Mouse (Mus musculus) stomach, embryonic 16.5 days (tissue): ENCODE measurements at regions not wholly inside any gene's neighbourhood (a gene's known extent, or its start where the extent isn't known, plus 50 kb on each side); places are given as distances from the start of the nearest gene placed in this dataset.

Experiments
- ATAC-seq: fragments of 200-750 bp; cut with Nextera tagmentation; 2 replicates; pipeline ENCODE4 v1.8.0; 2017; ENCODE audit warnings: moderate number of reproducible peaks, moderate TSS enrichment; ENCODE audit not compliant: insufficient read depth, low FRiP score
- H3K27ac ChIP-seq: fragments of 300-500 bp; sonication (generic); 2 replicates; pipeline ENCODE4 v1.5.1; 2014; ENCODE audit warnings: low read length
- H3K27me3 ChIP-seq: fragments of 300-500 bp; sonication (generic); 2 replicates; pipeline ENCODE4 v1.6.1; 2014; ENCODE audit warnings: low read length, control low read depth, mixed read lengths; ENCODE audit not compliant: control insufficient read depth, insufficient read depth
- H3K36me3 ChIP-seq: fragments of 300-500 bp; sonication (generic); 2 replicates; pipeline ENCODE4 v1.6.1; 2014; ENCODE audit warnings: low read length; ENCODE audit not compliant: control insufficient read depth, insufficient read depth
- H3K4me1 ChIP-seq: fragments of 300-500 bp; sonication (generic); 2 replicates; pipeline ENCODE4 v1.6.1; 2014; ENCODE audit warnings: low read length, control low read depth, mixed read lengths; ENCODE audit not compliant: control insufficient read depth, insufficient read depth
- H3K4me2 ChIP-seq: fragments of 300-500 bp; sonication (generic); 2 replicates; pipeline ENCODE4 v1.6.1; 2014; ENCODE audit warnings: low read depth, low read length, mixed read lengths
- H3K4me3 ChIP-seq: fragments of 300-500 bp; sonication (generic); replicated peaks from 2 replicates; pipeline ENCODE4 v1.5.1; 2014; ENCODE audit warnings: mild to moderate bottlenecking, low read length
- H3K9ac ChIP-seq: fragments of 300-500 bp; sonication (generic); 2 replicates; pipeline ENCODE4 v1.6.1; 2014; ENCODE audit warnings: low read length
- H3K9me3 ChIP-seq: fragments of 300-500 bp; sonication (generic); replicated peaks from 2 replicates; pipeline ENCODE4 v1.6.1; 2016; ENCODE audit warnings: low read length, control low read depth; ENCODE audit not compliant: control insufficient read depth
- WGBS: fragments of 180-500 bp; shearing (Covaris S2); extraction: QIAGEN DNeasy Blood & Tissue Kit; methylation state at CpG from one replicate; pipeline ENCODE4 v1.1.7; 2014; 5-methylcytosine and 5-hydroxymethylcytosine counted together

DNA sequence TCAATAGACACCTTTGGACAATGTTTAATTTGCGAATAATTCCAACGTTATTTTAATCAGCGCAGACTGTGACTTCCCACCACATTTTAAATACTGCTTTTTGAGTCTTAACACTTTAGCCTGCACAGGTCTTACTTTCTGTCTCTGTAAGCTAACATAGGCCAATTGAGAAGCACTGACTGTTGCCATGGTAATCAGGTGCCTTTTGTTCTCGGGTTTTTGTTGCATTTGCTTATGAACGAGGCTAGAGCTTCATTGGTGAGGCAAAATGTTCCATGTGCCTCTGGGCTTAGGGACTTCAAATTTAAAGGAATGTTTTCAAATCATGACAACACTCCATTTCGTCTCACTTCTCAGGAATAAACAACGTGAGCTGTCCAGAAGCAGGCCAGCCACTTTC is 269.7 kb downstream of the Pdcd6ip start:
- 69% methylated on average over 7 of the region's 7 CpGs for WGBS
- no peak overlapping the region for H3K9ac ChIP-seq
- no peaks in the 10 kb centered on the region for H3K27me3 ChIP-seq
- no peaks in the 10 kb centered on the region for H3K36me3 ChIP-seq
- H3K27ac ChIP-seq, result no peak overlapping the region
- H3K9me3 ChIP-seq, result no peaks in the 10 kb centered on the region
- H3K4me3 ChIP-seq, result no peak overlapping the region
- no peak for ATAC-seq
- no peak overlapping the region for H3K4me2 ChIP-seq
- H3K4me1 ChIP-seq, result no peaks in the 10 kb centered on the region

DNA sequence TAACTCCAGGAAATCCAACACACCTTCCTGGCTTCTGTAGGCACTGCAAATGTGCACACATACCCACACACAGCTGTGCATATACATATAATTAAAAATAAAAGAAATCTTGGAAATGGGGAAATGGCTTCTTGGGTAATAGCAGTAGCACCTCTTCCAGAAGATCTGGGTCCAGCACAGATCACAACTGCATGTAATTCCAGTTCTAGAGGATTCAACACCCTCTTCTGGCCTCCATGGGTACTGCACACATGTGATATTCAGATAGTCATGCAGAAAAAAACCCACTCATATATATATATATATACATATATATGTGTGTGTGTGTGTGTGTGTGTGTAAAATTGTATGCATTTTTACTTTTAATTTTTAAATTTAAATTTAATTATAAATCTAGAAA is 272.1 kb downstream of the Pdcd6ip start:
- H3K4me1 ChIP-seq, result no peaks in the 10 kb centered on the region
- no peak for ATAC-seq
- no peak overlapping the region for H3K4me2 ChIP-seq
- no peak overlapping the region for H3K4me3 ChIP-seq
- no peak overlapping the region for H3K27ac ChIP-seq
- H3K9me3 ChIP-seq, result no peaks in the 10 kb centered on the region
- no peaks in the 10 kb centered on the region for H3K27me3 ChIP-seq
- no peaks in the 10 kb centered on the region for H3K36me3 ChIP-seq
- H3K9ac ChIP-seq, result no peak overlapping the region

DNA sequence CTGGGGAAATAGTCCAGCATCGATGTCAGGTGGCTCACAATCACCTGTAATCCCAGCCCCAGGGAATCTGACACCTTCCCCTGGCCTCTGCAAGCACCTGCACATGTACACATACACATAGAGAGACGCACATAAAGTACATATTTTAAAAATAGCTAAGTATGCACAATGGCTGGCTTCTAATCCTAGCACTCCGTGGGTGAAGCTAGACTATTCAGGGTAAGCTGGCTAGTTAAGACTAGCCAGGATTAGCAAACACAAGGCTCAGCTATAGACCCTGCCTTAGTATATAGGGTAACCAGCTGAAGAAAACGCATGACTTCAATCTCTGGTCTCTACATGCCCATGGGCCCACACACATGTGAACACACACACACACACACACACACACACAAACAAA is 274.6 kb downstream of the Pdcd6ip start:
- no peak overlapping the region for H3K4me2 ChIP-seq
- H3K4me3 ChIP-seq, result no peak overlapping the region
- no peak overlapping the region for H3K27ac ChIP-seq
- ATAC-seq, result no peak
- no peaks in the 10 kb centered on the region for H3K9me3 ChIP-seq
- H3K27me3 ChIP-seq, result no peaks in the 10 kb centered on the region
- H3K9ac ChIP-seq, result no peak overlapping the region
- no peaks in the 10 kb centered on the region for H3K4me1 ChIP-seq
- WGBS, result 64% methylated on average over 4 of the region's 4 CpGs
- H3K36me3 ChIP-seq, result no peaks in the 10 kb centered on the region

DNA sequence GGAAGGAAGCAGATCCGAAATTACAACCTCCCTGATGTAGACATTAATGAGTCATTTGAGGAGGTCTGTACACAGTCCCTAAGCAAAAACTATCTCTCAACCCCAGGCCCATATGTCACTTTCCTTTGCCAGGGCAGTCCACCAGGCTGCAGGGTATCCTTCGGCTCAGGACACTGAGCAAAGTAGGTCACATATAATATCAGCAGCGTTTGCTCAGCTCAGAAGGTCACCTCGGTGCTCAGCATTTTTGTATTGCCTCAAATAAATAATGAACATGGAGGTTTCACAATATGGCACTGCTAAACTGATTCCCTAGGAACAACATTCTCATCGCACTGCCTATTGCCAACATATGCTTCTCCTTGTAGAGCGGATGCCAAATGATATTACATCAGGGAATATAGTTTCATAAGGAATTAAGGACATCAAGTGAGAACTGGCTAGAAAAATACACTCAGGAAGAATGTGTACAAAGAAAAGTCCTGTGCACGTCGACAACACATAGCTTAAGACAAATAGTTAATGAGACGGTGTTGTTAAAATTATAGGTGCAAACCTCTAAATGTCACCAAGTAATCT is 275.4 kb downstream of the Pdcd6ip start:
- Histone ChIP-seq H3K4me2 (no peak overlapping the region), H3K27ac (no peak overlapping the region), H3K27me3 (no peaks in the 10 kb centered on the region), H3K4me1 (no peaks in the 10 kb centered on the region), H3K9me3 (no peaks in the 10 kb centered on the region), H3K4me3 (no peak overlapping the region), H3K36me3 (no peaks in the 10 kb centered on the region), H3K9ac (no peak overlapping the region)
- WGBS, result 81% methylated on average over 9 of the region's 9 CpGs
- no peak for ATAC-seq

DNA sequence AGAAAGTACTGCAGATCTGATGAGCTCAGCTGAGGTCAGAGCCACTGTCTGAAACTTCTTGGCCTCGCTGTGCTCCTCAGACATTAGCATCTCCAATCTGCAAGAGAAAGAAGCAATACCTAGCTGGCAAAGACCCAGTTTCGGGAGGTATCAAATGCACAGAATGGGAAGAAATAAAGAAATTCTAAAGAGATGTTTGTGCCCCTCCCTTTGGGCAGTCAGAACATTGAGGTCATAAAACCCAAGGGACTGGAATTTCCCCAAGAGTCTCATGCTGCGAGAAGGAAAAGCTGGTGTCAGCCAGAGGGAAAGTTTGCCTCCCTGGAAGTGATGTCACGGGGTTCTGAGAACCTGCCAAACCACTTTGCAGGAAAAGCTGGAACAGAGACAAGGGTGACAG is 277.6 kb downstream of the Pdcd6ip start:
- H3K4me3 ChIP-seq, result no peak overlapping the region
- no peak for ATAC-seq
- 73% methylated on average over 4 of the region's 4 CpGs for WGBS
- H3K9me3 ChIP-seq, result no peaks in the 10 kb centered on the region
- H3K9ac ChIP-seq, result no peak overlapping the region
- no peaks in the 10 kb centered on the region for H3K27me3 ChIP-seq
- no peaks in the 10 kb centered on the region for H3K36me3 ChIP-seq
- no peak overlapping the region for H3K4me2 ChIP-seq
- no peaks in the 10 kb centered on the region for H3K4me1 ChIP-seq
- no peak overlapping the region for H3K27ac ChIP-seq

DNA sequence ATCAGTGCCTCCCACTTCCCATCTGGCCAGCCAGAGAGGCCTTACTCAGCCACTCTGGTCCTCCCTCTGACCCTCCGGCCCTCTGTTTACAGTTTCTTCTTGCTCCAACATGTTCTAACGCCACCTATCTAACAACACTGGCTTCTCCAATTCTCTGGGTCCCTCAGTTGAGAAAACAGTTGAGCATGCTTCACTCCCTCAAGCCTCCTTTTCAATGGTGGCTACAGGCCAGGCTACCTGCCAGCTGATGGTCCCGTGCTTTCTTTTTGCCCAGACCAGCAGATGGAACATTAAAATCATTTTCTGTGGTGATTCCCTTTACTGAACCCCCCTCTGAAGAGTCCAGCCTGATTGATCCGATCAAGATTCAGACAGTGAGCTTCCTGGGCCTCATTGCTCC is 280.8 kb downstream of the Pdcd6ip start:
- H3K4me3 ChIP-seq, result no peak overlapping the region
- no peak overlapping the region for H3K4me2 ChIP-seq
- no peaks in the 10 kb centered on the region for H3K9me3 ChIP-seq
- no peaks in the 10 kb centered on the region for H3K27me3 ChIP-seq
- no peaks in the 10 kb centered on the region for H3K36me3 ChIP-seq
- no peaks in the 10 kb centered on the region for H3K4me1 ChIP-seq
- no peak overlapping the region for H3K27ac ChIP-seq
- no peak overlapping the region for H3K9ac ChIP-seq
- ATAC-seq, result no peak
- 64% methylated on average over 4 of the region's 4 CpGs for WGBS

DNA sequence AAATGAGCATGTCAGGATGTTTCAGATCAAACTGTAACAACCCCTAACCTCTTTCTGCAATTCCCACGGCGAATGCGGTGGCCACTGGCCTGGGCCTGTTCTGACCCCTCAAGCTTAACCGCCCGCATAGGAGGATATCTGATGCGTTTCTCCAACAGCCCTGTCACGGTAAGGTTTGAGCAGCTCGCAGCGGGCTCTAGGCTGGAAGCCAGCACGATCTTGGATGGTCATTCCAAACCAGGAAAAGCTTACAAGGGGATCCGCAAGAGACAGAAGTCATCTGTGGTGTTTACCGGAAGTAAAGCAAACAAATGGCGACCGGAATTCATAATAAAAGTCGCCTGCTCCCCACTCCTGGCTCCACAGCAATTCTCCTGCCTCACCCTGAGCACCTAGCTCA is 281.7 kb downstream of the Pdcd6ip start:
- Histone ChIP-seq H3K4me3 (no peak overlapping the region), H3K9me3 (no peaks in the 10 kb centered on the region), H3K4me1 (no peaks in the 10 kb centered on the region), H3K9ac (no peak overlapping the region), H3K27ac (no peak overlapping the region), H3K4me2 (no peak overlapping the region), H3K27me3 (no peaks in the 10 kb centered on the region), H3K36me3 (no peaks in the 10 kb centered on the region)
- ATAC-seq, result no peak
- WGBS, result 84% methylated on average over 15 of the region's 15 CpGs

DNA sequence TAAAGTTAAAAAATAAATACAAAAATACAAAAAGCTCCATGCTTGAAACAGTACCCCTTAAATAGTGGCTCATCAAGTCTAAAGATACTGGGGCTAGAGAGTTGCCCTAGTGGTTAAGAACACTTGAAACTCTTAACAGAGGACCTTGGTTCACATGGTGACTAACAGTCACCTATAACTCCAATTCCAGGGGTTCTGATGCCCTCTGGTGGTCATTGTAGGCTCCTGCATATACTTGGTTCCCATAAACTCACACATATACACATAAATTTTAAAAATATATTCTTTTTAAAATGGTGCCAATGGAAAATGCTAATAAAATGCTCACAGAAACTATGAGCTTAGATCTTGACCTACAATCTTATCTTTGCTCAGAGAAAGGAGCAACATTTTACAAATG is 286.4 kb downstream of the Pdcd6ip start:
- Histone ChIP-seq H3K9ac (no peak overlapping the region), H3K9me3 (no peaks in the 10 kb centered on the region), H3K4me3 (no peak overlapping the region), H3K4me2 (no peak overlapping the region), H3K4me1 (no peaks in the 10 kb centered on the region), H3K27ac (no peak overlapping the region), H3K36me3 (no peaks in the 10 kb centered on the region), H3K27me3 (no peaks in the 10 kb centered on the region)
- no peak for ATAC-seq

DNA sequence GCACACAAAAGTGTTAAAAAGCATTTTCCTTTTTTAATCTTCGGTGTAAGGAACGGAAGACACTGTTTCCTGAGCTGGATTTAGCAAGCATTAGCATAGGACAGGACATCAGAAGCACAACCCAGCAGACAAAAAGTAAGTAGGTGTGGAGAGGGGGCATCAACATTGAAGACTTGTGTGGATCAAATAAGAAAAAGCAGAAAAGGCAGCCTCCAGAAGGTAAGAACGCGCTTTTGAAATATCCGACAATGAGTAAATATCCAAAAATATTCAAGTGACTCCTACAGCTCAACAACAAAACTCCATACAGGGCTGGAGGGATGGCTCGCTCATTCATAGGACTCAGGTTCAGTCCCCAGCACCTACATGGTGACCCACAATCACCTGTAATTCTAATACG is 286.9 kb downstream of the Pdcd6ip start:
- Histone ChIP-seq H3K27me3 (no peaks in the 10 kb centered on the region), H3K36me3 (no peaks in the 10 kb centered on the region), H3K4me1 (no peaks in the 10 kb centered on the region), H3K4me2 (no peak overlapping the region), H3K4me3 (no peak overlapping the region), H3K9ac (no peak overlapping the region), H3K9me3 (no peaks in the 10 kb centered on the region), H3K27ac (no peak overlapping the region)
- no peak for ATAC-seq
- 89% methylated on average over 7 of the region's 7 CpGs for WGBS

DNA sequence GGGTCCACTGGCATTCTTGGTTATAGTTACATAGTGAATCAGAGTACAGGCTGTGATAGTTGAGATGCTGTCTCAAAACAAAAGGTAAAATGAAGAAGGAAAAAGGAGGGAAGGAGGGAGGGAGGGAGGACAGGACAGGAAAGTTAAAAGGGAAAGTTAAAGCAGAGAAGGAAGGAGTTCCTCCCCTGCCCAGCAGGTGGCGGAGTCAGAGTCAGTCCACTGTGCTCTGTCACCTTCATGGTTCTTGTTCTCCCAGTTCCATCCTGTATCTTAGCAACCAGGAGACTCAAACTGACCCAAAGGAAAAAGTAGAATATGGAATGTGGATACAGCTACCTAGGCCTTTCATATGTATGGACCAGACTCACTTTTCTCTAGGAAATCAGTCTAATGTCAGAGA is 288.3 kb downstream of the Pdcd6ip start:
- H3K27me3 ChIP-seq, result no peaks in the 10 kb centered on the region
- no peak overlapping the region for H3K4me3 ChIP-seq
- WGBS, result 95% methylated on average over 1 of the region's 1 CpGs
- no peak overlapping the region for H3K27ac ChIP-seq
- H3K9ac ChIP-seq, result no peak overlapping the region
- no peak overlapping the region for H3K4me2 ChIP-seq
- H3K4me1 ChIP-seq, result no peaks in the 10 kb centered on the region
- no peaks in the 10 kb centered on the region for H3K36me3 ChIP-seq
- no peaks in the 10 kb centered on the region for H3K9me3 ChIP-seq
- ATAC-seq, result no peak
